Mouse (Mus musculus): ENCODE measurements around the gene Ak4. TPM values are rescaled to one million over a fixed set of nuclear protein-coding genes. Genes with fewer than 3 reads are reported as not detected.

The Ak4 gene
- polyA plus RNA-seq, 3 experiments from 2014 or later: 0.08 TPM; not detected in 2

- ATAC-seq: no peak
Measured at GRCm38 (mm10) chr4:101515853-101516252, 96.8 kb downstream of the Ak4 start.

Other genes starting within 250 kb of the Ak4 start
- gene Jak1, start 154.0 kb upstream of the Ak4 start, polyA plus RNA-seq (2017; shearing (Covaris generic)): 100 to 1,000 TPM; 317 to 371 (median 344) TPM
- 1 to 10 TPM; 2.6 to 3.2 (median 2.8) TPM for gene Dnajc6, start 77.4 kb downstream of the Ak4 start, polyA plus RNA-seq (2017; shearing (Covaris generic))
- gene Leprot, start 228.4 kb downstream of the Ak4 start, polyA plus RNA-seq (2017; shearing (Covaris generic)): 10 to 100 TPM; 77.9 to 93.4 (median 82.1) TPM

All from inflammation-experienced regulatory T-cells, adult 6 months (primary cell).